Mouse (Mus musculus) adrenal gland, postnatal 36 days (tissue): ENCODE measurements around the gene Myo19. TPM values are rescaled to one million over a fixed set of nuclear protein-coding genes. Genes with fewer than 3 reads are reported as not detected.

ENCODE experiments used
- DNase-seq, 2 experiments: peaks; one replicate each; pipeline ENCODE4 v3.0.0; 2021; ENCODE audit warnings: mixed read lengths in 1 of 2
- microRNA-seq: library from miRNA; unstranded; fragments of <30 nt; microRNA quantifications from one replicate; pipeline ENCODE4 v1.2.0, GENCODE M21; 2021
- total RNA-seq, 2 experiments: library from RNA; stranded (reverse); gene quantifications; 2 replicates each; pipeline ENCODE4 v1.2.3; 2021

Gene Myo19
- total RNA-seq, 2 experiments from 2014 or later, result 10.2 to 13.9 TPM

DNA sequence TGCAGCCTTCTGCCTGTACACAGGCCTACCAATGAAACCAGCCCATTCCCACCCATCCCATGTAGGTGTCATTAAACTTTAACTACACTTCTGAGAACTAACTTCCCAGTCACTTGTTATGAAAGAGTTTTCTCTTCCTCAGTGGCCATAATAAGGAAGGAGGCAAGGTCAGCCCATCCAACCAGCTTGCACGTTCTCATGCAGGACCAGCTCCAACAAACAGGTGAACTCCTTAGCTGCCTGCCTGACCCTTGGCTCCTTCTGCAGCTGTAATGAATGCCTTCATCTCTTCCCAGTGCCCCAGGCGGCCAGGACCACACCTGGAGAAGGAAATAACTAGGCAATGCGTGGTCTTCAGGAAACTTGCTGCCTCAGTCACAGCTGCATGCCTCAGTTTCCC is 65.9 kb downstream of the Myo19 start:
- DNase-seq, result no peak

DNA sequence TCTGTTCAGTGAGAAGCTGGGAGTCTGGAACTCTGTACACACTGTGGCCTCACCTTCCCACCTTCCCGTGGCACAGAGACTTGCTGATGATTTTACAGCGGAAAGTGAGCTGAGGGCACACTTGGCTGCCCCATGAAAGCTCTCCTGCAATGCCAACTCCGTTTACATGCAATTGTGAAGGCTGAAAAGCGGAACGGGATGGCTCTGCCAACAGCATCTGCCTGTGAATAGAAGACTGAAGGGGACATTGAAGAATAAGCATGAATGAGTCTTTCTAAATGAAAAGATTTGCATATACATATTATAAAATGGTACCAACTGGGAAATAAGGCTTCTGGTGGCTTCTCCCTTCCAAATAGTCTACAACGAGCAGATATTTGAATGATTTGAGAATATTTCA is 67.3 kb downstream of the Myo19 start:
- DNase-seq, result no peak

DNA sequence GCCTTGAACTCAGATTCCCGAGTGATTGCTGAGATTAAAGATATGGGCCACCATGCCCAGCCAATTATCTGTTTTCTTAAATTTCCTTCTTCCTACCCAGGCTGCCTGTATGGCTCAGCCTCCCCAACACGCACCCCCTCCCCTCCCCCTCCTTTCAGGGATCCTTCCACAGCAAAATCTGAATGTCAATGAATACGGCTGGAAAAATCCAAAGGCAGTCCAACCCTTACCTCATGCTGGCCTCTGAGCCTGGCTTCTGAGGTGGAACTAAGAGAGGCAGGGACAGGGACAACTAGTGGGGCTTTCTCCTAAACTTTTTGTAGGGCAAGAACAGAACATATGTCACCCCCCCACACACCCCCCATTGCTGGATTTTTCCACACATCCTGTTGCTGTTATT is 68.2 kb downstream of the Myo19 start:
- no peak for DNase-seq

DNA sequence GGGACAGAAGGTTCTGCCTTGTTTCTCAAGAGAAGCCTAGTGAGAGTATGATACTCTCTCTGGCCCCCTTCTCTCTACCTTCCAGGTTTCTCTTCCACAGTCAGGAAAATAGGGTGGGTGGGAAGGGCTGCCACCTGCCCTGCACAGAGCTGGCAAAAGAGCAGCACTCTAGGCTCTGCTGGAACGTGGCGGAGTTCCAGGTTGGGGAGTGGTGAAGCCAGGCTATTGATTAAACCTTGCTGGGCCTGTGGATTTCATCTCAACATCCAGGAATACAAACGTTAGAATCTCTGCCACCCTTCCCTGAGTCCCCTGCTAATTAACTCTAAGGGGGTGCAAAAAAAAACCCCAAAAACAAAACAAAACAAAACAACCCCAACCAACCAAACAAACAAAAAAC is 68.6 kb downstream of the Myo19 start:
- DNase-seq, result no peak

DNA sequence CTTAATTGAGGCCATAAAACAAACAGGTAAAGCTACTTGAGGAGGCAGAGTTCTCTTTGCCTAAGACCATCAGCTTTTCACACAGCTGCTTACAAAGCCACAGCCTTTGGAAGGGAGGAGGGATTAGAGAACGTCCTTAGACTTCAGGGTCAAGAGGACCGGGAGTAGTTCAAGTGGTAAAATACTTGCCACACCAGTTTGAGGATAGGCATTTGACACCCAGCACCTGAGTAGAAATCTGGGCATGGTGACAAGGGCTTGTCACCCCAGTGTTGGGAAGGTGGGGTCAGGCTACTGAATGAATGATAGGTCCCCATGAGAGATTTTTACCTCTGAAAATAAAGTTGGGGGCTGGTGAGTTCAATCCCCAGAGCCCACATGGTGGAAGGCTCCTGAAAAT is 72.7 kb downstream of the Myo19 start:
- DNase-seq, result no peak

DNA sequence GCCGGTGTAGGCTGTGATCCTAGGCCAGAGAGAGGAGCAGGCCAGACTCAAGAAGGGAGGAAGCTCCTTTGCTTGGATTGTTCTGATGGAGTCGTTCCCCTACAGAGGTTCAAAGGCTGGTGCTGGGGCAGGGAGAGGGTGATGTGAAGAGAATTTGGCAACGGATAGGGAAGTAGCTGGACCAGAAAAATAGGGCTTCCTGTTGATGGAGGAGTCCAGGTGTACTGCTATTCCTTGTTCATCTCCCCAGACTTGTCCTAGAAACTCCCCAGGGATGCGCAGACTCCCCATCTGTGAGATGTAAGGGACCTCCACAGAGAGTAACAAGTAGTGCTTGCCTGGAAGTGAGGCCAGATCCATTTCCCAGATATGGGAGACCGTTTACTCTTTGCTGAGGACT is 76.5 kb downstream of the Myo19 start:
- DNase-seq, result no peak

DNA sequence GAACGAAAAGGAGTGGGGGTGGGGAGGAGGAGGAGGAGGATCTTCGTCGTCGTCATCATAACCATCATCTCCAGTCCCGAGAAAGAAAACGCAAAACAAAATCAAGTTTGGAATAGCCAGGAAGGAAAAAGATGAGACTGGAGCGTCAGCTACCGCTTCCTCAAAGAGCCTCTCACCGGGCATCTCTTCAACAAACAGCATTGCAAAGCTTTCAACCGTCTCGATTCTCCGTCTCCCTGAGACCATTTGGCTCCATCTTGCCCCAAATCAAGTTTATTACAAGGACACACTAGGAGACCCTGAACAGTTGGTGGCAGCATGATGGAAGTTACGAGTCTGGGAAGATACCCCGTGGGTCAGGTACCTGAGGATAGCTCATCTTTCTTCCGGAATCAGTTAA is 77.2 kb downstream of the Myo19 start:
- DNase-seq, result no peak

DNA sequence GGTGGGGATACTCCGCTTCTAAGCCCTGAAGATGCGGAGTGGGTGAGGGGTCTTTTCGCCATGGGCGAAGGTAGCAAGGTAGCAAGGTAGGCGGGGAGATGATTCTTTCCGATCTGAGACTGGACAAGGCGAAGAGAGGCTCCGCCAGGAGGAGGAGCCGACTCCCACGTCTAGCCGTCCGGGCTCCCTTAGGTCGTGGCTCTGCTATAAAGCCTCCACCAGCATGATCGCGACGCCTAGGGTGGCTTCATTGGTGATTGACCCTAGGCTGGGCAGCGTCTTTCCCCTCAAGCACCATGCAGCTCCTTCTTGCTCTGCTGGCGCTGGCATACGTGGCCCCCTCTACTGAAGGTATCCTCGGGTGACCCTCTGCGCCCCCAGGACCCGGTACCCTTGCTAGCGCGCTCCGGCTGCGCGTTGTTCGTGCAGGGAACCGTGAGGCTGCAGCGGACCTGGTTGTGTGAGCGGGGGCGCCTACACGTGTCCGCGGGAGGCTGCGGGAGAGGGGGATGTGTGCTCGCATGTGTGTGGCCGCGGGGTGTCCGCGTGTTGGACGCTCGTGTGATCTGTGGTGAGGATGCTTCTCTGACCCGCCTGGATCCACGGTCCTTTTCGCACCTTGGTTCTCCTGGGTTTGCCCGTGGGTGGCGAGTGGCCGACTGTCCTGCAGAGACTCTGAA is 77.8 kb downstream of the Myo19 start, which contains the start of gene Car4:
Gene Car4, plus strand, starts transcription at position 196 of the 680 bp plus-strand sequence.
- no peak for DNase-seq

DNA sequence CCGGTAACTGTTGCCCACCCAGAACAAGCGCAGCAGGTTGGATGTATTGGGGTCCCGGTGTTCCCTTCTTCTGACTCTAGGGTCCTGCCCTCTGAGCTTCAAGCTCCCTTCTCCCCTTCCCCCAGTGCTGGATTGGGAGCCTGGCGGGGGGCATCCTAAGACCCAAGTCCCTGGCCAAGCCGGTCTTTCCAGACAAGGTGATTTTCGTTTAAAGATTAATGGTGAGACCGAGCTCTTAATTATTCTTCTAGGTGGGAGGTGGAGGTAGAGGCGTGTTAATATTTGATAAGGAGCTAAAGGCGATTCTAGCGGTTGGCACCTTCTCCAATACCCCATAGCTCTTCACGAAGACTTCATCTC is 78.3 kb downstream of the Myo19 start:
- no peak for DNase-seq

DNA sequence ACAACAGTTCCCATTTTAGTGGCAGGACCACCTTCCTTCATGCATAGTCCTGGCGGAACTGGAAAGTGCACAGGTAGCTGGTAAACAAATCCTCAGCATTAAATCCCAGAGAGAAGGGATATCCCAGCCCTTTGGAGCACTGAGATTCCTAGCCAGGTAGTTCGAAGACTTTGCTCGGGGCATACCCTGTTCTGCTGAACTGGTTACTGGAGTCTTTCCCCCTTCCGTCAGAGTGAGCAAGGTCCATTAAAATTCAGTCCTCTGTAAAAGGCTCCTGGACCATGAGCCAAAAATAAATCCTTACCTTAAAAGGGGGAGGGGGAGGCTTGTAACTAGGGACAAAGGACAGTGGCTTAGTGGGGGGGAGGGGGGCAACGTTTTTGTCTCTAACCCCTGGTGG is 79.2 kb downstream of the Myo19 start:
- DNase-seq, result no peak

DNA sequence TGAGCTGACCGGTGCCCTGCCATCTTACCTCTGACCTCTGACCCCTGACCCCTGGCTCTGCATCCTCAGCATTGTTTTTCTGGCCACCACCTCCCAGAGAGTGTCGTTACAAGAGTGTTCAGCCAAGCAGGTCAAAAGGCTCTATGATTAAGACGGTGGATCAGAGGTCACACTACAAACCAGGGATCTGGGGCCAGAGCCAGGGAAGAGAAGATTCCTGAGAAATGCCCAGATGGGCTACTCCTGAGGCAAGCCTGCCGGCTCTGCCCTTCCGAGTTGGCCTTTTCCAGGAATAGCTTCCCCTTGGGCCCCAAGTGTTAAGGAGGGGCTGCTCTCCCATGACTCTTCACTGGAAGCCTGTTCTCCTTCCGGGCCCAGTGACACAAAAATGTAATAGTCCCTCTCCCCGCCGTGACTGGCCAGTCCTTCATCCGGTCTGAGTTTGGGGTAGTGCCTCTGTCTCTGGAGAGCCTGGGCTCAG is 79.8 kb downstream of the Myo19 start:
- DNase-seq, result peak; percentile 4 to 34

DNA sequence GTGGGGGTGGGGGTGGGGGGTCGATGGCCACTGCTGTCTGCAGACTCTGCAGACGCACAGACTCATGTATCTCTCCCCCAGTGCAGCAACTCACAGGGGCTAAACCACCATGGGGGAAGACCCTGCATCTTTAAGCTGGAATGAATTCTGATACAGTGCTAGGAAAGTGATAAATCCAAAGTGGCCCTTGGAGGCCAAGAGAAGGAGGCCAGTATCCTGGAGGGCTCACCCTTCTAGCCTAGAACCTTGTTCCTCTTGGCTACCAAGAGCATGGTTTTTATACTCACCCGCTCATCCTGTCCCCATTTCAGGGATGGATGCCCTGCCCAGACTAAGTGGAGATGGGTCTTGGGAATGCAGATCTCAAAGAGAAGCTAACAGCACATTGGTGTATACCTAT is 80.3 kb downstream of the Myo19 start:
- DNase-seq, result no peak

DNA sequence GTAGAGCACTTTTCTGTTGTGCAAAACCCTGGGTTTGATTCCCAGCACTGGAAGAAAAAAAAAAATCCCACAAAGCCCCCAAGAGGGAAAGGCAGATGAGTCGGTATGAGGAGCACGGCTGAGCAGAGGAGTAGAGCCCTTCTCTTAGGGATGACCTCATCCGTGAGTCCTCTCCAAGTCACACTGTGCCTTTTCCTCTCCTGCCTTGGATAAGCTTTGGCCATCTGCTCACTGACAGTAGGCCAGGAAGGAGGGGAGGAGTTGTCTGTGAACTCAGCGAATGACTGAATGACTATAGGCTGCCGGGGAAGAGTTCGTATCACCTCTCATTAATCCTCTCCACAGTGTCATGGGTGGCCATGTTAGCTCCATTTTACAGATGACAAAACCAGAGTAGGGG is 80.8 kb downstream of the Myo19 start:
- DNase-seq, result no peak

Small RNA genes within 50 kb of the gene (microRNA-seq; reads per million reads assigned to microRNA genes)
- not detected for gene Gm23564

Other genes starting within 250 kb of the Myo19 start
- gene Mrm1, start 60.6 kb upstream of the Myo19 start, total RNA-seq, result 10 to 100 TPM; 14.7 to 22.1 TPM
- 10 to 100 TPM; 36.4 to 45.0 TPM for gene Dhrs11, start 51.2 kb upstream of the Myo19 start, total RNA-seq
- gene Ggnbp2, start 9.3 kb upstream of the Myo19 start, total RNA-seq, result 10 to 100 TPM; 66.6 to 71.7 TPM
- gene Pigw, start 137 bp downstream of the Myo19 start, total RNA-seq, result 10 to 100 TPM in 1 of 2 experiments, 1 to 10 TPM in 1; 9.1 to 10.3 TPM
- 10 to 100 TPM; 12.0 to 15.3 TPM for gene Znhit3, start 36.2 kb downstream of the Myo19 start, total RNA-seq
- 10 to 100 TPM in 1 of 2 experiments, 1 to 10 TPM in 1; 7.3 to 11.7 TPM for gene Car4, start 77.6 kb downstream of the Myo19 start, total RNA-seq